Mouse (Mus musculus) adrenal gland, adult 18-20 months (tissue): ENCODE measurements at regions not wholly inside any gene's neighbourhood (a gene's known extent, or its start where the extent isn't known, plus 50 kb on each side); places are given as distances from the start of the nearest gene placed in this dataset.

Experiments
- DNase-seq, 2 experiments: peaks; one replicate each; pipeline ENCODE4 v3.0.0; 2021 to 2022; ENCODE audit warnings: low spot score in 2 of 2

- no peak for DNase-seq
Measured at GRCm38 (mm10) chr15:27380436-27380945, 86.0 kb upstream of the Ank start.

GRCm38 (mm10) chr15:27381565-27381964 is 84.9 kb upstream of the Ank start:
- DNase-seq: no peak

GRCm38 (mm10) chr15:27390567-27390966 is 75.9 kb upstream of the Ank start:
- DNase-seq: no peak

GRCm38 (mm10) chr15:27405721-27406161 is 60.7 kb upstream of the Ank start:
- DNase-seq: no peak

GRCm38 (mm10) chr15:27409856-27410255 is 56.6 kb upstream of the Ank start:
- DNase-seq: no peak

GRCm38 (mm10) chr15:27412304-27412703 is 54.2 kb upstream of the Ank start:
- DNase-seq: no peak

GRCm38 (mm10) chr15:27412761-27413160 is 53.7 kb upstream of the Ank start:
- no peak for DNase-seq

- no peak for DNase-seq
Measured at GRCm38 (mm10) chr15:27413486-27413885, 53.0 kb upstream of the Ank start.

GRCm38 (mm10) chr15:27414819-27415218 is 51.7 kb upstream of the Ank start:
- no peak for DNase-seq
